Mouse (Mus musculus) heart, adult 2 months (tissue): ENCODE results near the gene Cdyl2. TPM values are rescaled to one million over a fixed set of nuclear protein-coding genes. Genes with fewer than 3 reads are reported as not detected.

Source experiments
- DNase-seq, 2 experiments: peaks; one replicate each; pipeline ENCODE4 v3.0.0; 2021
- H3K27ac ChIP-seq: fragments of 200-600 bp; 2 replicates; pipeline ENCODE4 v1.8.1; 2022
- H3K27me3 ChIP-seq: fragments of 200-500 bp; 2 replicates; pipeline ENCODE4 v1.6.1; 2012; ENCODE audit warnings: mild to moderate bottlenecking, low read length, inconsistent platforms, mixed read lengths; ENCODE audit not compliant: control insufficient read depth, insufficient read depth
- H3K36me3 ChIP-seq: fragments of 200-500 bp; 2 replicates; pipeline ENCODE4 v1.6.1; 2012; ENCODE audit warnings: low read length, inconsistent platforms; ENCODE audit not compliant: control insufficient read depth, insufficient read depth
- H3K4me1 ChIP-seq: fragments of 200-500 bp; 2 replicates; pipeline ENCODE4 v1.6.1; 2011; ENCODE audit warnings: low read length; ENCODE audit not compliant: control insufficient read depth, insufficient read depth
- H3K4me3 ChIP-seq: fragments of 200-600 bp; 2 replicates; pipeline ENCODE4 v1.8.1; 2022
- H3K79me2 ChIP-seq: fragments of 200-500 bp; replicated peaks from 2 replicates; pipeline ENCODE4 v1.6.1; 2012; ENCODE audit warnings: mild to moderate bottlenecking, inconsistent platforms, low read length, moderate library complexity, mixed read lengths; ENCODE audit not compliant: control insufficient read depth, insufficient read depth
- H3K9ac ChIP-seq: fragments of 200-500 bp; 2 replicates; pipeline ENCODE4 v1.6.1; 2012; ENCODE audit warnings: low read depth, mild to moderate bottlenecking, control low read depth, inconsistent platforms, low read length, mixed read lengths
- CTCF ChIP-seq: fragments of 200-600 bp; IDR thresholded peaks from 2 replicates; pipeline ENCODE4 v1.8.1; 2022; ENCODE audit warnings: antibody characterized with exemption, mild to moderate bottlenecking, moderate library complexity
- EP300 ChIP-seq: fragments of 200-500 bp; IDR thresholded peaks from 2 replicates; pipeline ENCODE4 v1.6.1; 2011; ENCODE audit warnings: low read depth, low read length, control low read depth; ENCODE audit not compliant: insufficient read depth
- POLR2A ChIP-seq: fragments of 200-500 bp; IDR thresholded peaks from 2 replicates; pipeline ENCODE4 v1.6.1; 2011; ENCODE audit warnings: mild to moderate bottlenecking, low read depth, low read length, control low read depth; ENCODE audit not compliant: insufficient read depth
- WGBS: fragments of 180-500 bp; shearing (Covaris S2); methylation state at CpG from one replicate; pipeline ENCODE4 v1.1.7; 2018; 5-methylcytosine and 5-hydroxymethylcytosine counted together
- intact Hi-C: fragments of 180-260 bp; cut with DNase I; formaldehyde crosslinking; loops from one replicate; pipeline ENCODE4 v1.15.1; 2025
- polyA plus RNA-seq: library from polyadenylated mRNA; depleted of rRNA; stranded (reverse); fragments of >200 nt; gene quantifications from 2 replicates; pipeline ENCODE4 v1.2.3, GENCODE M21; 2012
- total RNA-seq, 2 experiments: library from RNA; stranded (reverse); gene quantifications; 2 replicates each; pipeline ENCODE4 v1.2.3; 2021

Cdyl2 gene
- total and polyA plus RNA-seq, 3 experiments: 1.5 to 3.9 (median 3.3) TPM

GRCm38 (mm10) chr8:116599728-116600127, 133.1 kb downstream of the Cdyl2 start:
- WGBS: 80% methylated on average over 6 of the region's 6 CpGs
- intact Hi-C loops: no loop called here

GRCm38 (mm10) chr8:116591226-116591625, 141.6 kb downstream of the Cdyl2 start:
- intact Hi-C loops: no loop called here
- WGBS: 82% methylated on average over 10 of the region's 10 CpGs
- Histone ChIP-seq H3K4me3 (no peak overlapping the region), H3K4me1 (no peaks in the 10 kb centered on the region), H3K27ac (no peak overlapping the region), H3K79me2 (no peaks in the 10 kb centered on the region), H3K9ac (no peak overlapping the region), H3K36me3 (no peaks in the 10 kb centered on the region), H3K27me3 (no peaks in the 10 kb centered on the region)
- no peak for DNase-seq
- TF ChIP-seq CTCF (no peak), POLR2A (no peak), EP300 (no peak)

More at GRCm38 (mm10) chr8:116599728-116600127, 133.1 kb downstream of the Cdyl2 start:
- Histone ChIP-seq H3K4me3 (no peak overlapping the region), H3K27me3 (0 out of 2 replicates have a peak, but pooled peaks cover 1% of the 10 kb centered on the region), H3K9ac (no peak overlapping the region), H3K4me1 (no peaks in the 10 kb centered on the region), H3K36me3 (no peaks in the 10 kb centered on the region), H3K27ac (no peak overlapping the region), H3K79me2 (no peaks in the 10 kb centered on the region)
- no peak for DNase-seq
- TF ChIP-seq EP300 (no peak), POLR2A (no peak), CTCF (no peak)

- Histone ChIP-seq H3K79me2 (no peaks in the 10 kb centered on the region), H3K4me1 (no peaks in the 10 kb centered on the region), H3K36me3 (no peaks in the 10 kb centered on the region), H3K27ac (no peak overlapping the region), H3K9ac (no peak overlapping the region), H3K4me3 (no peak overlapping the region), H3K27me3 (no peaks in the 10 kb centered on the region)
- intact Hi-C loops: no loop called here
- no peak for DNase-seq
- TF ChIP-seq POLR2A (no peak), EP300 (no peak), CTCF (no peak)
- 82% methylated on average over 4 of the region's 4 CpGs for WGBS
Observed at GRCm38 (mm10) chr8:116590546-116590945, 142.2 kb downstream of the Cdyl2 start.

- H3K4me3 ChIP-seq: no peak overlapping the region
- no peaks in the 10 kb centered on the region for H3K27me3 ChIP-seq
- 80% methylated on average over 14 of the region's 14 CpGs for WGBS
- H3K36me3 ChIP-seq: no peaks in the 10 kb centered on the region
- no peak overlapping the region for H3K9ac ChIP-seq
- no peak for DNase-seq
- H3K27ac ChIP-seq: no peak overlapping the region
- no peaks in the 10 kb centered on the region for H3K4me1 ChIP-seq
- no peaks in the 10 kb centered on the region for H3K79me2 ChIP-seq
- TF ChIP-seq CTCF: no peak
- TF ChIP-seq EP300: no peak
- TF ChIP-seq POLR2A: no peak
- intact Hi-C loops: no loop called here
Observed at GRCm38 (mm10) chr8:116590106-116590505, 142.7 kb downstream of the Cdyl2 start.

GRCm38 (mm10) chr8:116587616-116588468, 144.9 kb downstream of the Cdyl2 start:
- Histone ChIP-seq H3K79me2 (no peaks in the 10 kb centered on the region), H3K4me3 (no peak overlapping the region), H3K4me1 (no peaks in the 10 kb centered on the region), H3K27ac (no peak overlapping the region), H3K36me3 (no peaks in the 10 kb centered on the region), H3K9ac (no peak overlapping the region), H3K27me3 (no peaks in the 10 kb centered on the region)
- 41% methylated on average over 19 of the region's 19 CpGs for WGBS
- intact Hi-C loops: no loop called here
- peak; percentile 24 to 29 for DNase-seq
- no peak for TF ChIP-seq POLR2A
- no peak for TF ChIP-seq EP300
- no peak for TF ChIP-seq CTCF

- H3K4me1 ChIP-seq: no peaks in the 10 kb centered on the region
- H3K9ac ChIP-seq: no peak overlapping the region
- H3K79me2 ChIP-seq: no peaks in the 10 kb centered on the region
- H3K4me3 ChIP-seq: no peak overlapping the region
- no peaks in the 10 kb centered on the region for H3K27me3 ChIP-seq
- 84% methylated on average over 11 of the region's 11 CpGs for WGBS
- no peaks in the 10 kb centered on the region for H3K36me3 ChIP-seq
- DNase-seq: no peak
- no peak overlapping the region for H3K27ac ChIP-seq
- TF ChIP-seq EP300 (no peak), CTCF (no peak), POLR2A (no peak)
- intact Hi-C loops: no loop called here
Observed at GRCm38 (mm10) chr8:116581318-116582019, 151.3 kb downstream of the Cdyl2 start.
